Mouse (Mus musculus) adrenal gland, postnatal 10 days (tissue): Measurements from ENCODE around the gene Kcnmb3. TPM values are rescaled to one million over a fixed set of nuclear protein-coding genes. Genes with fewer than 3 reads are reported as not detected.

Experiments used
- DNase-seq: peaks from one replicate; pipeline ENCODE4 v3.0.0; 2021; ENCODE audit warnings: mixed read lengths
- long read RNA-seq, 2 experiments: library from polyadenylated mRNA; stranded (forward); transcript quantifications; one replicate each; pipeline ENCODE4 v2.0.0; 2021
- total RNA-seq, 2 experiments: library from RNA; stranded (reverse); gene quantifications; 2 replicates each; pipeline ENCODE4 v1.2.3; 2021

The Kcnmb3 gene
- under 1 TPM; 0.39 to 0.61 TPM for total RNA-seq
- long read RNA-seq, experiment 1 = 0 reads
- long read RNA-seq, experiment 2 = 0 reads

DNA sequence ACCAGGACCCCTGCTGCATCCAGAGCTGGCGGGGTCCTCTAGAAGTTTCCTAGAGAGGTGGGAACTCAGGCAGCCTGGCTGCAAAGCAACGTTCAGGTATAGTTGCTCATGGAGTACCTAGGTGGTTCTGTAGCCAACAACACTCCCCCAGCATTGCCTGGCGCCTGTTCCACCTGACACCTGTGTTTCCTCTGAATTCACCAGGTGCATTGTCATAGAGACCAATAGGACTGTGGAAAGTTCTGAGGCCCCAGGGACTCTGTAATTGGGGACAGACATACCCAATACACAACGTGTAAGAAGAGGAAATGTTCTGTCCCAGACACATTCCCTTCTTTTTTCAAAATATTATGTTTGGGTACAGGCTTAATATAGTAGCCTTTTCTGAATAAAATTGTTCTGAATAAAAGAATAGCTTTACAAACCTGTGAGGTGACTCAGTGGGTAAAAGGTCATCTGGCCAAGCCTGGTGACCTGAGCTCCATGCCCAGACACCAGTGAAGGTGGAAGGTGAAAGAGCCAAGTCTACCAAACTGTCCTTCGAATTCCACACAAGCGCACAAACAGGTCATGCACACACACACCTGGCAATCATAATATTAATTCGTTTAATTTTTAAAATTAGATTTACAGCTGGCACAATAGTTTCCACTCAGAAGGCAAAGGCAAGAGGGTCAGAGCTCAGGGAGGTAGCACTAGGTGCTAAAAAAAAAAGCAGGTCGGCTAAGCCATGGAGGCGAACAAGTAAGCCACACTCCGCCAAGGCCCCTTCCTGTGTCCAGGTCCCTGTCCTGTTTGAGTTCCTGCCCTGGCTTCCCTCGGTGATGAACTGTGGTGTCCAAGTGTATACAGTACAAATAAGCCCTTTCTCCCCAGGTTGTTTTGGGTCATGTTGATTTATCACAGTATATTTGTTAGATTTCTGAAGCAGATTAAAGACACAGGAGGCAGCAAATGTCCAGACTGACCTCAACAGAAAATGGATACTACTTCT is at the start of gene Kcnmb3:
Kcnmb3 (minus strand) TSS at position 135 of the 994 bp plus-strand sequence.
- no peak for DNase-seq

DNA sequence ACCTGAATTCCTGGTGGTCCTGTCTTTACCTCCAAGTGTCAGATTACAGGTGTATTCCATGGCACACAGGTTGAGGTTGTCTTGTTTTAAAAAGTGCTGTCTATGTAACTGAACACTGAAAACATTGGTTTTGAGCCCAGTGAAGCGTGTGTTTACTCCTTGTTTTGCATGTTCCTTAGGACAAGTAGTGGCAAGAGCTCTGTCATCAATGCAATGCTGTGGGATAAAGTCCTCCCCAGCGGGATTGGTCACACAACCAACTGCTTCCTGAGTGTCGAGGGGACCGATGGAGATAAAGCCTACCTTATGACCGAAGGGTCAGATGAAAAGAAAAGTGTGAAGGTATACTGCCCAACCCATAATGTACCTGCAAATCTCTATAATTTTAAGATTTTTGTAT is 46.1 kb upstream of the Kcnmb3 start:
- no peak for DNase-seq

DNA sequence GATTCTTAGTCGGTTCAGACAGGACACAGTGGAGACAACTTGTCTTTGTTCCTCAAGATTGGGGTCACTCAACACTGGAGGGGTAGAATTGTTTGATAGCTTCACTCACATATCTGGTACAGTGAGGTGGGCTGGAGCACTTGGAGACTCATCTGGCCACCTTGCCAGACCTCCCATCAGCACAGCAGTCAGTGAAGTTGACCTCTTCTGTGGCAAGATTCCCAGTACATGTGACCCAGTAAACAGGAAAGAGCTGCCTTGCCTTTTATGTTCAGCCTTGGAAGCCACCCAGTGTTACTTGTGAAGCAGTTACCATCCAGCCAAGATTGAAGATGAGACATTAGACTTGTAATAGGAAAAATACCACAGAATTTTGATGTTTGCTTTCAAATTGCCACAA is 45.5 kb upstream of the Kcnmb3 start:
- peak; percentile 75 for DNase-seq

DNA sequence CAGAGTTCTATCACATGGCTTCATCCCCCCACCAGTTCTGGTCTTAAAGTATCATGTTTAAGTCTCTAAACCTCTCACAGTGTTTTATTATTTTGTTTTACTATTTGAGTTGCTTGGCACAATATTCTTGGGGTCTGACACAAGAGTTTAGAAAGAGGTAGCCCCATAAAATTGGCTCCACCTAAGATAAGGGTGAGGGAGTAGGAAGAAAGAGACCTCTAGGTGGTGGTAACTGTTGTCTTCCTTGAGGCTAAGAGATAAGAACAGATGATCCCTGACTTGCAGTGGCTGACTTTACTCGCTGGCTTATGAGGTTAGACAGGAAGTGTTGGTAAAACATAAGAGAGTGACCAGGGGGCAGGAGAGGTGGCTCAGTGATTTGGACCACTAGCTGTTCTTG is 43.7 kb upstream of the Kcnmb3 start:
- DNase-seq = no peak

- no peak for DNase-seq
Observed at GRCm38 (mm10) chr3:32530041-32530440, 38.0 kb upstream of the Kcnmb3 start.

GRCm38 (mm10) chr3:32529303-32529898 is 37.4 kb upstream of the Kcnmb3 start, which contains the start of gene Mfn1:
Gene Mfn1, plus strand, starts transcription at chr3:32529465.
- DNase-seq = peak; percentile 96

GRCm38 (mm10) chr3:32527181-32527580 is 35.1 kb upstream of the Kcnmb3 start:
- no peak for DNase-seq

- no peak for DNase-seq
Observed at GRCm38 (mm10) chr3:32513528-32513927, 21.5 kb upstream of the Kcnmb3 start.

- no peak for DNase-seq
Observed at GRCm38 (mm10) chr3:32512686-32513284, 20.8 kb upstream of the Kcnmb3 start.

- peak; percentile 39 for DNase-seq
Observed at GRCm38 (mm10) chr3:32511191-32511550, 19.1 kb upstream of the Kcnmb3 start.

- peak; percentile 99 for DNase-seq
Observed at GRCm38 (mm10) chr3:32510375-32511190, 18.6 kb upstream of the Kcnmb3 start.

GRCm38 (mm10) chr3:32509496-32510374 is 17.7 kb upstream of the Kcnmb3 start, which contains the start of gene Zfp639:
Gene Zfp639, plus strand, starts transcription at chr3:32510259.
- no peak for DNase-seq

GRCm38 (mm10) chr3:32508666-32509324 is 16.8 kb upstream of the Kcnmb3 start:
- peak; percentile 80 for DNase-seq

GRCm38 (mm10) chr3:32506366-32507225 is 14.6 kb upstream of the Kcnmb3 start:
- no peak for DNase-seq

DNA sequence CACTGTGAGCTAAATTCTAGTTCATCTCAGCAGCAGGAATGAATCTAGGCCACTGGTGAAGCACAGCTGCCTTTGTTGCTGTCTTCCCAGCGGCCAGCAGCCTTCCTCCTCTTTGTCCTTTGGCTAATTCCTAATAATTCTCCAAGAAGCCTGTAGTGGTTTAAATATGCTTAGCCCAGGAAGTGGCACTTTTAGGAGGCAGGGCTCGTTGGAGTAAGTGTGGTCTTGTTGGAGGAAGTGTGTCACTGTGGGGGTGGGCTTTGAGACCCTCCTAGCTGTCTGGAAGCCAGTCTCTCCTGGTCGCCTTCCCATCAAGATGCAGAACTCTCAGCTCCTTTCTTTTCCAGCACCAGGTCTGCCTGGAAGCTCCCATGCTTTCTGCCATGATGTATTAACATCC is 13.8 kb upstream of the Kcnmb3 start:
- DNase-seq = no peak

GRCm38 (mm10) chr3:32500346-32500745 is 8.3 kb upstream of the Kcnmb3 start:
- no peak for DNase-seq

GRCm38 (mm10) chr3:32496711-32497070 is 4.7 kb upstream of the Kcnmb3 start:
- DNase-seq = no peak

DNA sequence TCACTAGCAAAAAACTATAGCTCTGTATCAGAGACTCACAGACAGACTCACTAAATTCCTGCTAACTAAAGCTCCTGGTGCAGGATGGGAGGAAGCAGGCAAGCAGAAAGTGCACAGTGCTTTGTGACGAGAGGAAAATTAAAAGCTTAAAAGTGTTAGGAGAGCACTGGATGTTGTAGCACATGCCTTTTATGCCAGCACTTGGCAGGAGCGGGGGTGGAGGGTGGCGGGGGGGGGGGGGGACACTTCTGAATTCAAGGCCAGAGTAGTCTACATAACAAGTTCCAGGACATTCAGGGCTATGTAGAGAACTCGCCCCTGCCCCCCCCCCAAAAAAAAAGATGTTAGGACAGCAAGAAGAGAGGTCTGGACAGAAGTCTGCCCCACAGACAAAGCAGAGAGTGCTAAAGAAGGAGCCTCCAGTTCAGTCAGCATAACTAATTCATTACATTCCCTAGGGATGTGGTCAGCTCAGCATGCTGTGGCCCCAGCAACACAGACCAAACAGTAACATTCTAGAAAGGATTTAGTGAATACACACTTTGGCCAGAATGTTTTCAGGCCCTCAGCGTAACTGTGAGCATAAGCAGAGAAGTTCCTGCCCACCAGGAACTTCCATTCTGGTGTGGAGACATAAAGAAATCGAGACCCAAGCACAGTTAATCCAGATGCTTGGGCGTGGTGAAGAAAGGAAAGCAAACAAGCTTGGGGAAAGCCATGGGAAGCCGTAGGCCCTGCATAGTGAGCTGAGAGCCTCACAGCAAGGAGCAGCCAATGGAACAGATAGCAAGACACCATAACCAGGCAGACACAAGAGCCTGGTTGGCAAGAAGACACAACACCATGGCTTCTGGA is 4.1 kb upstream of the Kcnmb3 start:
- DNase-seq = no peak
